Mouse (Mus musculus): ENCODE data around the gene Zmat5. TPM values are rescaled to one million over a fixed set of nuclear protein-coding genes. Genes with fewer than 3 reads are reported as not detected.
"Not testable (repeated sequence)": the region's sequence is repeated elsewhere in the genome, so short reads cannot be mapped to it uniquely, and the experiment has no call there.

Zmat5 gene
- polyA plus RNA-seq, 1 experiment from 2014 or later = 65.3 TPM

DNA sequence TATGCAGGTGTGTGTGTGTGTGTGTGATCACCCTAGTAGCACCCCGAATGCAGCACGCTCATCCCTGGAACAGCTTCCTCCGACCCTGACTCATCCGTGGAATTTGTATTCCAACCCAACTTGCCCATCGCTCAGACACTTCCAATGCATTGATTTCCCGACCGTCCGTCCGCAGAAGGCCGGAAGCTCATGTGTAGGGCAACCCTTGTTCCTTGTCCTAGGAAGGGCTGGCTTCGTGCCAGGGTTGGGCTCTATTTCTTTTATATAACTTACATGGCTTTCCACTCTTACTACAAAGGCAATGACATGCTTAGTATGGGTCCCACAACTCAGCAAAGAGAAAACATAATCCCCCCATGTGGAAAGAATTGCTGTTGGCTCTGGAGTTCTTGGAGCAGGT is 12.3 kb upstream of the Zmat5 start:
- ATAC-seq (ENCODE audit: insufficient number of reproducible peaks, insufficient read depth, low FRiP score, low TSS enrichment) = no peak
- H3K27me3 ChIP-seq = no peaks in the 10 kb centered on the region
- H3K4me3 ChIP-seq = no peak overlapping the region
- no peaks in the 10 kb centered on the region for H3K4me1 ChIP-seq
- no peaks in the 10 kb centered on the region for H3K36me3 ChIP-seq
- H3K9me3 ChIP-seq = no peaks in the 10 kb centered on the region
- H3K4me2 ChIP-seq (replicated peaks) = no peak overlapping the region
- no peak overlapping the region for H3K27ac ChIP-seq
- no peak overlapping the region for H3K9ac ChIP-seq
- 95% methylated on average over 11 of the region's 11 CpGs for WGBS

DNA sequence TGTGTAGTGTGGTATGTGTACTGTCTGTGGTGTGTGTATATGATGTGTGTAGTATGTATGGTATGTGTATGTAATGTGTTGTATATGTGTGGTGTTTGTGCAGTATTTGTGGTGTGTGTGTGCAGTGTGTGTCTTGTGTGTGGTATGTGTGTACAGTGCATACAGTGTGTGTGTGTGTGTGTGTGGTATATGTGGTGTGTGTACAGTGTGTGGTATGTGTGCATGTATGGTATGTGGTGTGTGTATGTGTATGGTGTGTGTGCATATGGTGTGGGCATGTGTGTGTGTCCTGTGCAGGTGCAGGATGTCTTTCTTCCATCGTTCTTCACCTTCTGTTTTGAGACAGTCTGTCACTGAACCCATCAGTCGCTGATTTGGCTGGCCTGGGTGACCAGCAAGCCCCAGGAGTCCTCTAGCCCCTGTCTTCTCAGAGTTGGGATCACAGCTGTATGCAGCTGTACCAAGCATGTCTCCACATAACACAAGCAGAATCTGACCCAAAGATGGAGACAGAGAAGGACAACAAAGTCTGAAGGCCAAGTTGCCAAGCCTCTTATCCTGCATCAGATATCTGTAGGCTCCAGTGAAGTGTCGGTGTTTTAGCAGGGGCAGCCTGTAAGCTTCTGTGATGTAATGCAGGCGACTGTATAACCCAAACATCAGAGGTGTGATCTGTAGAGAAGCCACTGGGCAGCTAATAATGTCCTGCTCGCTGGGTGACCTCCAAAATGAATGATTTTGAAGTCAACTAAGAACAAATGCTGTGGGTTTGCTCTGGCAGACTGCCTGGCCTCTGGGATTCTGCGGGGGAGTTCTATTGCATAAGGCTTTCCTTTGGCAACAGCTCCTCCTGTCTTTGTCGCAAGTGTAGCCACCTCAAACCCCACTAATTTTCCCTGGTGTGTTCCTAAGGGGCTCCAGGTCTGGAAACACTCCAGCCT is 7.2 kb upstream of the Zmat5 start:
- Histone ChIP-seq H3K4me3 (no peak overlapping the region), H3K36me3 (peaks cover 17% of the 10 kb centered on the region), H3K27me3 (no peaks in the 10 kb centered on the region), H3K4me1 (no peaks in the 10 kb centered on the region), H3K9ac (no peak overlapping the region), H3K27ac (no peak overlapping the region), H3K9me3 (no peaks in the 10 kb centered on the region), H3K4me2 (replicated peaks) (no peak overlapping the region)
- ATAC-seq (ENCODE audit: insufficient number of reproducible peaks, insufficient read depth, low FRiP score, low TSS enrichment) = no peak
- 62% methylated on average over 7 of the region's 7 CpGs for WGBS

DNA sequence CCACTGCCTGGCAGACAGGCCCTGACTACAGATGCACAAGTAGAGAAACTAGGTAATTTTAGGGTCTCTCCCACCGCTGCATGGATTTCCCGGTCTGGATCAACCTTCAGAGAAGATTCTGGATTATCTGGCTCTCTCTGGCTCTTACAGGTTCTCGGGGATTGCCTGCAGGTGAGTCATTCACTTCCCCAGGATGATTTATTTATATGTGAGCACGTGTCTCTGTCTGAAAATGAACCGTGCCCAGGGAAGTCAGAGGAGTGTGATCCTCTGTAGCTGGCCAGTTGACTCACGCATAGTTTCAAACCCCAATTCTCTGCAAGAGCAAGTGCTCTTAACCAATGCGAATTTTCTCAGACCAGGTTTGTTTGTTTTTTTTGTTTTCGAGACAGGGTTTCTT is 3.8 kb upstream of the Zmat5 start:
- no peak overlapping the region for H3K9ac ChIP-seq
- no peak overlapping the region for H3K4me2 ChIP-seq (replicated peaks)
- ATAC-seq (ENCODE audit: insufficient number of reproducible peaks, insufficient read depth, low FRiP score, low TSS enrichment) = no peak
- H3K9me3 ChIP-seq = no peaks in the 10 kb centered on the region
- no peak overlapping the region for H3K4me3 ChIP-seq
- WGBS = 83% methylated on average over 8 of the region's 8 CpGs
- H3K27me3 ChIP-seq = no peaks in the 10 kb centered on the region
- H3K27ac ChIP-seq = no peak overlapping the region
- H3K36me3 ChIP-seq = peaks cover 18% of the 10 kb centered on the region
- peaks cover 12% of the 10 kb centered on the region for H3K4me1 ChIP-seq

DNA sequence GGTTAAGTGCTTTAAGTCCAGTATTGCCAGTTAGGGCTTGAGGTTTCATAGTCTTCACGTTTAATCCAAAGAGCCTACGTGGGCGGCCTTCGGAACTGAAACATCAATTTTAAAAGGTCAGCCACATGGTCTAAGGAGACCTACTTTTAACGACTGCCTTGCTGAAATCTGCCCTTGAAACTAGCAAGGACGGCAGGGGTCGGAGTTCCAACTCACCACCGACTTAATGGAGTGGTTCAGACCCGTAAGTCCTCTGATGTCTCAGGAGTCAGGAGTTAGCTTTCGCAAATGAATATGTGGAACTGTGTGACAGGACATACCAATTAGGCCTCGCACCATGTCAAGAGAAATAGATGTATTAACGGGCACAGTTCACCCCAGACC is 798 bp upstream of the Zmat5 start:
- Histone ChIP-seq H3K27me3 (no peaks in the 10 kb centered on the region), H3K36me3 (peaks cover 18% of the 10 kb centered on the region), H3K4me3 (peak overlapping the region; percentile 86), H3K4me2 (replicated peaks) (peak overlapping the region; percentile 78), H3K9ac (peak overlapping the region; percentile 83), H3K4me1 (peaks cover 12% of the 10 kb centered on the region), H3K9me3 (no peaks in the 10 kb centered on the region), H3K27ac (0 out of 2 replicates have a peak overlapping the region, but pooled peaks have one; percentile 65)
- WGBS = 7% methylated on average over 12 of the region's 12 CpGs
- ATAC-seq (ENCODE audit: insufficient number of reproducible peaks, insufficient read depth, low FRiP score, low TSS enrichment) = peak; percentile 50

DNA sequence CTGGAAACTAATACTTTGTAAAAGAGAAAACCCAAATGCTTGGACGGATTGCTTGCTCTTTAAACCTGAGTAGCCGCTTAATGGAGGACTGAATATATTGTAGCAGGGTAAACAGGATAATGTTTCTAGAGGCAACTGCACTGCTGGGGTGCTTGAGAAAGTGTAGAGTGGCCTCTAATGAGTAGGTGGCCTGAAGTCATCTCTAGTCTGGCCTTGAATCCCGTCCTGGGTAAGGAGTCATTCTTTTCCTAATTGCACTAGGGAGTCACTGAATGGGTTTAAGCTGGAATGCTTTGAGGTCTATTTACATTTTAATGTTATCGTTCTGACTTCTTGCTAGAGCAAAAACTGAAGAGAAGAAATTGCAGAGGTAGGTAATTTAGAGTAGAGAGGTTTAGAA is 700 bp downstream of the Zmat5 start:
- Histone ChIP-seq H3K9me3 (no peaks in the 10 kb centered on the region), H3K4me2 (replicated peaks) (peak overlapping the region; percentile 78), H3K4me3 (peak overlapping the region; percentile 86), H3K27ac (no peak overlapping the region), H3K27me3 (no peaks in the 10 kb centered on the region), H3K4me1 (peaks cover 12% of the 10 kb centered on the region), H3K9ac (peak overlapping the region; percentile 60), H3K36me3 (peaks cover 18% of the 10 kb centered on the region)
- 9% methylated on average over 4 of the region's 4 CpGs for WGBS
- no peak for ATAC-seq (ENCODE audit: insufficient number of reproducible peaks, insufficient read depth, low FRiP score, low TSS enrichment)

DNA sequence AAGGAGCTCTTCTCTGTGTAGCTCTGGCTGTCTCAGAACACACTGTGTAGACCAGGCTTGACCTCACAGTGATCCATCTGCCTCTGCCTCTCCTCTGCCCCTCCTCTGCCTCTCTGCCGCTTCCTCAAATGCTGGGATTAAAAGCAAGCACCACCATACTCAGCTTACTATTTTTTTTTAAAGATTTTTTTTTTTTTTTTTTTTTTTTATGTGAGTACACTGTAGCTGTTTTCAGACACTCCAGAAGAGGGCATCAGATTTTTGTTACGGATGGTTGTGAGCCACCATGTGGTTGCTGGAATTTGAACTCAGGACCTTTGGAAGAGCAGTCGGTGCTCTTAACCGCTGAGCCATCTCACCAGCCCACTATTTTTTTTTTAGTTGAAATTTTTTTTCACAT is 5.7 kb downstream of the Zmat5 start:
- H3K27me3 ChIP-seq; H3K4me2 ChIP-seq (replicated peaks); H3K27ac ChIP-seq; ATAC-seq (ENCODE audit: insufficient number of reproducible peaks, insufficient read depth, low FRiP score, low TSS enrichment); H3K4me3 ChIP-seq; H3K4me1 ChIP-seq; H3K9ac ChIP-seq; H3K36me3 ChIP-seq; H3K9me3 ChIP-seq: not testable (repeated sequence)
- WGBS = 87% methylated on average over 4 of the region's 4 CpGs

DNA sequence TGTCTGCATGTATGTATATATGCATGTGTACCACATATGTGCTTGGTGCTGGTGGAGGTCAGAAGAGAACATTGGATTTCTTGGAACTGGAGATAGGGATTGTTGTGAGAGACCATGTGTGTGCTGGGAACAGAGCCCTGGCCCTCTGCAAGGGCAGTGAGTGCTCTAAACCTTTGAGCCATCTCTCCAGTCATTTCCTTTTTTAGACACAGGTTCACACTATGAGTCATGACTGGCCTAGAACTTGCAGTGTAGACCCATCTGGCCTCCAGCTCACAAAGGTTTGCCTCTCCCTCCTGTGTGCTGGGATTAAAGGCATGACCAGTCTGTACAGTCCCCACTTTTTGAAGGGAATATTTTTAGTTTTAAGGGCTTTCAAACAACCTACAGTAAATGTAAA is 8.3 kb downstream of the Zmat5 start:
- ATAC-seq (ENCODE audit: insufficient number of reproducible peaks, insufficient read depth, low FRiP score, low TSS enrichment) = no peak
- H3K4me1 ChIP-seq = no peaks in the 10 kb centered on the region
- no peak overlapping the region for H3K4me2 ChIP-seq (replicated peaks)
- no peak overlapping the region for H3K9ac ChIP-seq
- H3K27me3 ChIP-seq = no peaks in the 10 kb centered on the region
- no peaks in the 10 kb centered on the region for H3K9me3 ChIP-seq
- no peak overlapping the region for H3K27ac ChIP-seq
- no peak overlapping the region for H3K4me3 ChIP-seq
- H3K36me3 ChIP-seq = no peaks in the 10 kb centered on the region

DNA sequence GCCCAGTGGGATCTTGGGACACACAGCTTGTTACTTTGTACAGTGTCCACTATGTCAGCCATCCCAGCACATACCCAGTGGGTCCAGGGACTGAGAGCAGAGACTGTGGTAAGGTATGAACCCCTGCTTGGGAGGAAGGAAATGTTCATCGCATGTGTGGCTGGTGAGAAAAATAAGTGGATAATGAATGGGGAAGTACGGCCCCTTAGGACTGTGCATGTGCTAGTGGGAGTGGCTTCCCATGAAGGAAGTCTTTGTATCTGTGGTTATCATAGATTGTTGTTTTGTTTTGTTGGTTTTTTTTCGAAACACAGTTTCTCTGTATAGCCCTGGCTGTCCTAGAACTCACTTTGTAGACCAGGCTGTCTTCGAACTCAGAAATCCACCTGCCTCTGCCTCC is 10.2 kb downstream of the Zmat5 start:
- Histone ChIP-seq H3K36me3 (no peaks in the 10 kb centered on the region), H3K9ac (no peak overlapping the region), H3K27ac (no peak overlapping the region), H3K4me1 (0 out of 2 replicates have a peak, but pooled peaks cover 2% of the 10 kb centered on the region), H3K9me3 (no peaks in the 10 kb centered on the region), H3K27me3 (no peaks in the 10 kb centered on the region), H3K4me2 (replicated peaks) (no peak overlapping the region), H3K4me3 (no peak overlapping the region)
- 83% methylated on average over 4 of the region's 4 CpGs for WGBS
- ATAC-seq (ENCODE audit: insufficient number of reproducible peaks, insufficient read depth, low FRiP score, low TSS enrichment) = no peak

DNA sequence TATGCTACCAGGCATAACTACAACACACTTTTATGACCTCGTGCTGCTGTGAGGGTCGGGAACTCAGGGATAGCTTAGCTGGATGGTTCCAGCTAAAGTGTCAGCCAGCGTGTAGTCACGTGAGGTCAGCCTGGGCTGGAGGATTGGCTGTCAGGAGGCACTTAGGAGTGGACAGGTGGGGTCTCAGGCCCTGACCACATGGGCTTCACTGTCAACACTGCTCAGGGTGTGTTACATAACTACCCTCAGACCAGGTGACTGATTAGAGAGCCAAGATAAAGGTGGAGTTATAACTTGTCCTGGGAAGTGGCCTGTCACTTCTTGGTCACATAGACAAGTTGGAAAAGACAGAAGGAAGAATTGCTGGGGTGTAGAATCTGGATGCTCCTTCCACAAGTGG is 11.1 kb downstream of the Zmat5 start:
- Histone ChIP-seq H3K27ac (no peak overlapping the region), H3K36me3 (no peaks in the 10 kb centered on the region), H3K4me1 (0 out of 2 replicates have a peak, but pooled peaks cover 8% of the 10 kb centered on the region), H3K27me3 (no peaks in the 10 kb centered on the region), H3K4me2 (replicated peaks) (no peak overlapping the region), H3K4me3 (no peak overlapping the region), H3K9me3 (no peaks in the 10 kb centered on the region), H3K9ac (no peak overlapping the region)
- 85% methylated on average over 4 of the region's 4 CpGs for WGBS
- ATAC-seq (ENCODE audit: insufficient number of reproducible peaks, insufficient read depth, low FRiP score, low TSS enrichment) = no peak

DNA sequence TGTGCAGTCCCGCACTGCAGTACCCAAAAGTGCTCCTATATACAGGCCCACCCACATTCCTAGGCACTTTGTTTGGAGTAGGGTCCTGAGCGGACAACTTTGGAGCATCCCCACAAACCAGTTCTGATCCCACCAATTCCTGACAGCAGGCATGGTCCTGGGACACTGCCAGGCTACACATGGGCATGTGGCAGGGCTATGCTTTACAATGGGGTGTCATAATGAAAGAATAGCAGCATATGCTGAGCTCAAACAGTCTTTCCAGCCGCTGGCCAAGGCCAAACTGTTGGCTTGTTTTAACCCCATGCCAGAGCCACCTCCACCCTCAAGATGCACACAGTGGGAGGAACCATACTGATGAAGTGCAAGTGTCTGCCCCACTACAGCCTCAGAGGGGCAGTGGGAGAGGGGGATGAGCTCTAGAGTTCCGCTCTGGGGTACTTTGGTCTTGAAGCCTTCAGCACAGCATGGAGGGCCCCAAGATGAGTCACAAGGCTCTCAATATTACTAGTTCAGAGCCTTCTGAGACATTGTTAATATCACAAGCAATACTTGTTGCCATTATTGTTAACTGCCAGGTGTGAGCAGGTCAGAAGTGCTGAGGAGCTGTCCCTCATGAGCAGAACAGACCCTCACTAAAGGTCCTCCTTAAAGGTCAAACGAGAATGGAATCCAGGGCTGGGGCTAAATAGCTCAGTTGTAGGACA is 12.2 kb downstream of the Zmat5 start:
- no peaks in the 10 kb centered on the region for H3K36me3 ChIP-seq
- no peak for ATAC-seq (ENCODE audit: insufficient number of reproducible peaks, insufficient read depth, low FRiP score, low TSS enrichment)
- 0 out of 2 replicates have a peak, but pooled peaks cover 8% of the 10 kb centered on the region for H3K4me1 ChIP-seq
- H3K4me2 ChIP-seq (replicated peaks) = no peak overlapping the region
- no peak overlapping the region for H3K9ac ChIP-seq
- no peaks in the 10 kb centered on the region for H3K27me3 ChIP-seq
- no peaks in the 10 kb centered on the region for H3K9me3 ChIP-seq
- 89% methylated on average over 5 of the region's 5 CpGs for WGBS
- no peak overlapping the region for H3K27ac ChIP-seq
- H3K4me3 ChIP-seq = no peak overlapping the region

DNA sequence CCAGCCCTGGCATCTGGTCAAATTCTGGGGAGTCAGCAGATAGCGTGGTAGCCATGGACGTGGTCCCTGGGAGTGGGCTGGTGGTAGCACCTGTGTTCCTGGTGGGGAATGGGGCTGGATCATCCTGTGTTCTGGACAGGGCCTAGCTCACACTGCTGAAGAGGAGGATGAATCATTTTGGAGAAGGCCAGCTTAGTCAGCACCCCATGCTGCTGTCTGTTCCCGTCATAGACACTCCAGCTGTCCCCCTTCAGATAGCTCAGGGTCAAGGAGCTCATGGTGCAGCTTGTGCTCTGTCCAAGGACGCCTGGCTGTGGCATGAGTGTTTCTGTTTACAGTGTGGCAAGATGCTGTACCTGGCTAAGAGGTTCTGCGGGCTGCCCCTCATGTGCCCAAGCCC is 14.1 kb downstream of the Zmat5 start:
- H3K36me3 ChIP-seq = peaks cover 11% of the 10 kb centered on the region; the same call in 1 of the 2 replicates
- WGBS = 82% methylated on average over 5 of the region's 5 CpGs
- H3K9me3 ChIP-seq = no peaks in the 10 kb centered on the region
- 0 out of 2 replicates have a peak, but pooled peaks cover 8% of the 10 kb centered on the region for H3K4me1 ChIP-seq
- no peaks in the 10 kb centered on the region for H3K27me3 ChIP-seq
- H3K4me3 ChIP-seq = no peak overlapping the region
- H3K4me2 ChIP-seq (replicated peaks) = no peak overlapping the region
- no peak overlapping the region for H3K27ac ChIP-seq
- no peak overlapping the region for H3K9ac ChIP-seq
- ATAC-seq (ENCODE audit: insufficient number of reproducible peaks, insufficient read depth, low FRiP score, low TSS enrichment) = no peak

DNA sequence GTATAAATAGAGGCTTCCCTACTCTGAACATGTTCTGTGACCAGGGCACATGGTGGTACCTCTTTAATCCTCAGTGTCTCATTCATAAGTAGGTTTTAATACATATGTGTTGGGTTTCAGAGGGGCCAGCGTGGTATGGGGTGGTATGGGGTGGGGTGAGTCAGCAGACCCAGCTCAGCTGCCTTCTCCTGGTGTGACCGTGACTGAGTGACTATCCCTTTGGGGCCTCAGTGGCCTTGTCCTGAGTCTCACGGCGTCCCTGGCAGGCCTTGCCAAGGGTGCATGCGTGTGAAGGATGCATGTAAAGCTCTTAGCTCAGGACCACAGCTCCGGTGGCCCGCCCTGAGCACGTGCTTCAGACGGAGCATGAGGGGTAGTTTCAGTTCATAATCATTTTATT is 15.5 kb downstream of the Zmat5 start:
- ATAC-seq (ENCODE audit: insufficient number of reproducible peaks, insufficient read depth, low FRiP score, low TSS enrichment) = no peak
- Histone ChIP-seq H3K9ac (no peak overlapping the region), H3K27me3 (no peaks in the 10 kb centered on the region), H3K27ac (no peak overlapping the region), H3K4me1 (0 out of 2 replicates have a peak, but pooled peaks cover 8% of the 10 kb centered on the region), H3K4me2 (replicated peaks) (no peak overlapping the region), H3K4me3 (no peak overlapping the region), H3K36me3 (peaks cover 25% of the 10 kb centered on the region), H3K9me3 (no peaks in the 10 kb centered on the region)
- 94% methylated on average over 9 of the region's 9 CpGs for WGBS
